Mouse (Mus musculus): ENCODE measurements around the gene Prkn.

Prkn gene

DNA sequence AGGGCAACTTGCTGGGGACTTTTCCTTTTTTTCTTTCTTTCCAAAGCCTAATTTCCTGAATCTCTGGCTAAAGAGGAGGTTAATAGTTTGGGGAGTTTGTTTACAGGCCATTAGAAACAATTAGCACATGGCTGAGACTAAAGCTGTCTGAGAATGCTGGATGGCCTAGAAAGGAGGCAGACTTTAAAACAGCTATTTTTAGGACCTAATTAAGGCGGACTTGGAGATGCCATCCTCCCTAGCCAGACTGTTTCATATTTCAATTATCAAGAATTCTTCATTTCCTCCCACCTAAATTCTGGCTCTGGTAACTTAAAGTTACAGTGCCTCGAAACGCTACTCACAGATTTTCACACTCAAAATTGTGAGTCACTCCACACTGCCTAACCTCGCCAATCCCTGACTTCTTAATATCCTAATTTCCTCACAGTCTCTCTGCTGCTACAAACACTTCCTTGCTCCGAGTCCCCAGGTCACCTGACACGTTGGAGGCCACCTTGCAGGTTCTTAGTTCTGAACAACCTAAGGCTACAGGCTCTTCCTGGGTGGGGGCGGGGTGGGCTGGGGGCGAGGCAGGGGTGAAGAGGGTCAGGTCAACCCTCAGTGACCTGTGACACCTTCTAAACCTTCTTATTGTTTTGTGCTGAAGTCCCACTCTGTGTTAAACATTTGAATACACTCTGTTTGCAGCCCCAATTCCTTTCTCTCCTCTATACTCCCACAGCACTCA lies 674.0 kb downstream of the Prkn start:
- DNase-seq (ENCODE audit: extremely low spot score, low read depth, low spot score), result peak; percentile 24

DNA sequence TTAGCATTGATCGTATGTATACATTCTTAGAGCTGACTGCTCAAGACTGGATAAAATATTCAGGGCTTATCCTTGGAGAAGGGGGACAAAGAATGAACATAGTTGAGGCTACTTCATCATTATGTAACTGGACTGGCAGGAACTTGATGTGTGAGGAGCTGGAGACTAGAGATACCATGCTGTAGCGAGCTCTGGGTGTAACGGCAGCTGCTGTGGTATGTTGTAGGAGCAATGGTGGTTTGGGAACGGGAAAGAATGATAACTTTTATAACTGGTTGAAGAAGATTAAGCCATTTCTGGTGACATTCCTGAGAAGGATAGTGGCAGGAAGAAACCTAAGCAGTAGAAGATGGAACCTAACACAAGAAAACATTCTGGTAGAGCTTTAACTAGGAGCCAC lies 675.4 kb downstream of the Prkn start:
- no peak for DNase-seq (ENCODE audit: extremely low spot score, low read depth, low spot score)

GRCm38 (mm10) chr17:11516165-11516564 lies 676.0 kb downstream of the Prkn start:
- no peak for DNase-seq (ENCODE audit: extremely low spot score, low read depth, low spot score)

- no peak for DNase-seq (ENCODE audit: extremely low spot score, low read depth, low spot score)
These were observed 691.9 kb downstream of the Prkn start for GRCm38 (mm10) chr17:11532066-11532465.

- no peak for DNase-seq (ENCODE audit: extremely low spot score, low read depth, low spot score)
These were observed 692.6 kb downstream of the Prkn start for GRCm38 (mm10) chr17:11532748-11533147.

- DNase-seq (ENCODE audit: extremely low spot score, low read depth, low spot score), result no peak
These were observed 693.7 kb downstream of the Prkn start for GRCm38 (mm10) chr17:11533835-11534234.

GRCm38 (mm10) chr17:11538826-11539225 lies 698.6 kb downstream of the Prkn start:
- no peak for DNase-seq (ENCODE audit: extremely low spot score, low read depth, low spot score)

- DNase-seq (ENCODE audit: extremely low spot score, low read depth, low spot score), result no peak
These were observed 701.9 kb downstream of the Prkn start for GRCm38 (mm10) chr17:11541928-11542623.

DNA sequence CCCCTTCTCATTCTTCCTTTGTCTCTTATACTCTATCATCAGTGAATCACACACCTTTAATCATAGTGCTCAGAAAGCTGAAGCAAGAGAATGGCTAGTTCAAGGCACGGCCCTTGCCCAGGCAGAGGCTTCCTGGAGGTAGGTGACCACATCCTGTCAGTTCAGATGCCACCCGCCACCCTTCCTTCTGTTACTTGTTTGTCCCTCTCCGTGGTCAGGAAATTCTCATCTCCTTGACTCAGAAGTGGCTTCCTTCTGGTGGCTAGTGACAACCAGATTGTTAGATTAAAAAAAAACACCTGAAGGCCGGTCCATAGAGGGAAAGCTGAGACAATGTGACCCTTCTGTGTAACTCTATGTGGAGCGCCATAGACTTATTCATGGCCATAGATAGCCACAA lies 710.4 kb downstream of the Prkn start:
- no peak for DNase-seq (ENCODE audit: extremely low spot score, low read depth, low spot score)

DNA sequence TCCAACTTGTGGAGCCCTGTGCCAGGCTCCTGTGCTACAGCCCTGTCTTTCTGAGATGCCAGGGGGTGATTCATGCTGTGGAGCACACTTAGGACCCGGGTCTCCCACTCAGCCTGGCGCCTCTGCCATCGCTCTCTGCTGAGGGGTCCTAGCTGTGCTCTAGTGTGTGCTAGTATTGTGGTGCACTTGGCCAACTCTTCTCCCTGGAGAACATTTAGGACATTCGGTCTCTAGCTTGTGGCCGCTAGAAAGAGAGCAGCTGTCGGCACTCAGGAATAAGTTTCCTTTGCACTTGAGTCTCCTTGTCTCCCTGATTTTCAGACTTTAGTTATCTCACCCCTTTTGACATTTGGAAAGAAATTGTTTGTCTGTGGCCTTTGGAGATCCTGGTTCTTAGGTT lies 725.5 kb downstream of the Prkn start:
- DNase-seq (ENCODE audit: extremely low spot score, low read depth, low spot score), result no peak

- DNase-seq (ENCODE audit: extremely low spot score, low read depth, low spot score), result no peak
These were observed 730.2 kb downstream of the Prkn start for GRCm38 (mm10) chr17:11570392-11570791.

DNA sequence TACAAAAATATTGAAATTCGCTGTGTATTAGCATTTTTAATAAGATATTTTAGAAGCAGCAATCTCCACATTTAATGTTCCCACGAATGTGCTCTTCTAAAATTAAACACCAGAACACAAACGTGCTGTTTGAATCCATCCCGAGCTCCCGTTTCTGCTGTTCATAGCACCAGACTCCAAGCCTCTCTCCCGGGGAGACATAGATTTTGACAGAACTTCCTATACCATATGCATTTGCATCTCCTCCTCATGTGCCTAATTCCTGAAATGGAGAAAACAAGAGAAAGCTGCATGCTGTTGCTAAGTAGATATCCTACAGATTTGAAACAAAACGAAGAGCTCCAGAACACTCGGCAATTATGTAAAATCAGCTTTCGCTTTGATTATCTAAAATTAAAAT lies 733.5 kb downstream of the Prkn start:
- DNase-seq (ENCODE audit: extremely low spot score, low read depth, low spot score), result no peak

GRCm38 (mm10) chr17:11585491-11585890 lies 745.3 kb downstream of the Prkn start:
- DNase-seq (ENCODE audit: extremely low spot score, low read depth, low spot score), result no peak

DNA sequence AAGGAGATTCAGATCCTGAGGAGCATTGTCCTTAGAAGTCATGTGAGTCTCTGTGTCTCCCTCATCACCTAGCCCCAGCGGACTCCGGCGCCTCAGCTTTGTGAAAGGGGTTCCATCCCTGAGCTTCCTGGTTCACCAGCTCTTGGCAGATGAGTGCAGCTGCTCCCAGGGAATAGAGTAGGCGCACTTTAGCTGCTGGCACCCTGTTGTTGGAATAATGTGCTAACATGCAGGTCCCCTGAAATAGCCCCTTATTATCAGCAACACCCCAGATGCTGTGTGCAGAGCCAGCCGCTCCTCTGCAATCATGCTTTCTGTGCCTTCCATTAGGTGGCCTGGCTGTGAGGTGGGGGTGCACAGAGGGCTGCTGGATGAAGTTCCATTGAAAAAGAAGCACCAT lies 767.7 kb downstream of the Prkn start:
- DNase-seq (ENCODE audit: extremely low spot score, low read depth, low spot score), result no peak

DNA sequence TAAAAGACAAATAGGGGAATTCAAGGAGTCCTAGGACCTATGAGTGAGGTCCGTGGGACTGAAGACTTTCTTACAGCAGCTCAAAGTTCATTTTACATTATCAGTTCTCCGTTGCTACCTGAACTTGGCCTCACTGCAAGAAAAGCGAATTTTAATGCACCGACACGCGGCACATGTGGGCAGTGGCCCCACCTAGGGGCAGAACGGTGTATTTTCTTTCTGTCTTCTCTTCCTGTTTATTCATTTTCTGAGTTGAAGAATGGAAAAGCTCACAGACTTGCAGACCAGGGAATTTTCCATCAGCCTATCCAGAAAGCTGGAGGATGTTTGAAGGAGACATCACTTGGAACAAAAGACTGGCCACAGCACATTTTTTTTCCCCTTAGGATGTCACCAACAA lies 771.3 kb downstream of the Prkn start:
- no peak for DNase-seq (ENCODE audit: extremely low spot score, low read depth, low spot score)

DNA sequence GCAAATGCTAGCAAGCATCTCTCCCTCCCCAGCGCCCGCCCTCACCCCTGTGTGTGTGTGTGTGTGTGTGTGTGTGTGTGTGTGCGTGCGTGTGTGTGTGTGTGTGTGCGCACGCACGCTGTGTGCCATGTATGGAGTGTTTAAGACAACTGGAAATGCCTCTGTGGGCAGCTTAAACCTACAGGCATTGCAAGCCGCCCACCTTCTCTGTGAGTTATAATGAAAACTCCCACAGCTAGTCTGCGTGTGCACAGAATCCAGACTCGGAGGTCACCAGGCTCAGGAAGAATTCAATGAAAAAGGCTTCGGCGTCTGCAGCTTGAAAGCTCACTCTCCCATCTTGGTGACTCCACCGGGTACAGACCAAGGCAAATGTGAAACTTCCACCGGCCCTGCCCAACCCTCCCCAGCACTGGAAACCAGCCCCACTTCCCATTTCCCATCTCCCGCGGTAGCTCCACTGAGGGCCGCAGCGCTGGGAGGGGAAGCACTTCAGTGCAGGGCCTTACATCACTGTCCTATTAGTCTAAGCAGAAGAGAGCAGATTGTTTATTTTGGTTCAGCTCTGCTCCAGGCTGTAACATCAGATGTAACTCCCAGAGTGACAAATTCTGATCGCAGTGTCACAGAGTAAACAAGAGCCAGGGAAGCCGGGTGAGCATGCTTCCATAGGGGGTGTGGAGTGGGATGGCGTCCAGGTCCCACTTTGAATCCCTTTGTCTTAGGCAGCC lies 772.8 kb downstream of the Prkn start:
- no peak for DNase-seq (ENCODE audit: extremely low spot score, low read depth, low spot score)

- DNase-seq (ENCODE audit: extremely low spot score, low read depth, low spot score), result no peak
These were observed 777.4 kb downstream of the Prkn start for GRCm38 (mm10) chr17:11617552-11617951.

DNA sequence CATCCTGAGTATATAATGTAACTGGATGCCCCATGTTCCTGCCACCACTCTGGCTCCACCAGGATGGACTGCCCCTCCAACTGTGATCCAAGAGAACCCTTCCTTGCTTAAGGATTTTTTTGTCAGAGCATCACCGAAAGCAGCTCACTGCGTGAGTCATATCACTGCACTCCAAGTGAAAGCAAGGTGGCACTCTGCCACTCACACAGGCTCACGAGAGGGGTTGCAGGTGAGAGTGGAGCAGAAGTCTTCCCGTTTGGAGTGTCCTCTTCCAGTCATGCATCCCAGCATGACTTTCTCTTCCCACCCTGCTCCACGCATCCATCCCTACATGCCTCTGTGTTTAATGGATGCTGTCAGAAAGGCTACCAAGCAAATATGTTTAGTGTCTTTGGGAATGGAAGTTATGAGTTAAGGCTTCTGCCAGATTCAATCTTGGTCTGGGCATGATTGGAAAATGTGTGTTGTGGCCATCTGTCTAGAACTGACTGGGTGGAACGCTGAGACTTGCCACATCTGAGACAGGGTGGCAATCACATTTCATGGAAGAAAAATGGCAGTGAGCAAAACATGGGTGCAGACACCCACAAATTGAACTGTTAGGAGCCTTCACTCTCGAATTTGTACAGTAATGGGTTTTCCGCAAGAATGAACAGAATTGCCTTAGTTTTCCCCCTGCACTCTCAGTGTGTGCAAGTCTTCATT lies 778.9 kb downstream of the Prkn start:
- DNase-seq (ENCODE audit: extremely low spot score, low read depth, low spot score), result no peak

- DNase-seq (ENCODE audit: extremely low spot score, low read depth, low spot score), result no peak
These were observed 780.6 kb downstream of the Prkn start for GRCm38 (mm10) chr17:11620770-11621169.

GRCm38 (mm10) chr17:11621492-11621891 lies 781.3 kb downstream of the Prkn start:
- DNase-seq (ENCODE audit: extremely low spot score, low read depth, low spot score), result no peak

DNA sequence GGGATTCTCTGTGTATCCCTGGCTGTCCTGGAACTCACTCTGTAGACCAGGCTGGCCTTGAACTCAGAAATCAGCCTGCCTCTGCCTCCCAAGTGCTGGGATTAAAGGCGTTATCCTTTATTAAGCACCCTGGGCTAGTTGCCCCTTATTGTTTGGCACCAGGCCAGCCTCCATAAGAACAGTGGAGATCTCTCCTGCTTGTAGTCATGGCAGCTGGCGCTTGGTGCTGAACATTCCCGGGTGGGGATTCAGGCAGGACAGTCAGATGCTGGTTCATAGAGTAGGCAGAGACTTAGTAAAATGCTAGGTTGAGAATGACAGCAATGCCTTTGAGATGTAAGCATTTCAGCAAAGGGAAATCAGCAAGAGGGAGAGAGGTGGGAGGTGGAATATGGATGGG lies 786.1 kb downstream of the Prkn start:
- no peak for DNase-seq (ENCODE audit: extremely low spot score, low read depth, low spot score)
